Mouse (Mus musculus) thymus, adult 2 months (tissue): ENCODE results near the gene Ttc21a. TPM values are rescaled to one million over a fixed set of nuclear protein-coding genes. Genes with fewer than 3 reads are reported as not detected.

Experiments
- DNase-seq: peaks from one replicate; pipeline ENCODE4 v3.0.0; 2021
- H3K27ac ChIP-seq: fragments of 200-500 bp; 2 replicates; pipeline ENCODE4 v1.5.1; 2012; ENCODE audit warnings: low read length, control low read depth; ENCODE audit not compliant: control insufficient read depth, insufficient read depth
- H3K27me3 ChIP-seq: fragments of 200-500 bp; 2 replicates; pipeline ENCODE4 v1.6.1; 2012; ENCODE audit warnings: mild to moderate bottlenecking, low read length, moderate library complexity, mixed read lengths; ENCODE audit not compliant: control insufficient read depth, insufficient read depth
- H3K36me3 ChIP-seq: fragments of 200-500 bp; 2 replicates; pipeline ENCODE4 v1.6.1; 2012; ENCODE audit warnings: mild to moderate bottlenecking, low read length, moderate library complexity; ENCODE audit not compliant: control insufficient read depth, insufficient read depth
- H3K4me1 ChIP-seq: fragments of 200-500 bp; replicated peaks from 2 replicates; pipeline ENCODE4 v1.6.1; 2012; ENCODE audit warnings: low read length; ENCODE audit not compliant: control insufficient read depth, insufficient read depth
- H3K4me3 ChIP-seq: fragments of 200-500 bp; 2 replicates; pipeline ENCODE4 v1.5.1; 2012; ENCODE audit warnings: mild to moderate bottlenecking, low read length, control low read depth, moderate library complexity; ENCODE audit not compliant: control insufficient read depth, insufficient read depth
- CTCF ChIP-seq: fragments of 200-500 bp; IDR thresholded peaks from 2 replicates; pipeline ENCODE4 v1.5.1; 2012; ENCODE audit warnings: mild to moderate bottlenecking, control low read depth, low read length, moderate library complexity, borderline replicate concordance; ENCODE audit not compliant: control insufficient read depth, poor library complexity, insufficient read depth; ENCODE audit errors: extremely low read depth
- POLR2A ChIP-seq: fragments of 200-500 bp; IDR thresholded peaks from 2 replicates; pipeline ENCODE4 v1.6.1; 2012; ENCODE audit warnings: mild to moderate bottlenecking, low read length, control low read depth, moderate library complexity; ENCODE audit not compliant: control insufficient read depth, poor library complexity, insufficient read depth; ENCODE audit errors: extremely low read depth
- WGBS: fragments of 180-500 bp; shearing (Covaris S2); methylation state at CpG from one replicate; pipeline ENCODE4 v1.1.7; 2018; 5-methylcytosine and 5-hydroxymethylcytosine counted together
- polyA plus RNA-seq: library from polyadenylated mRNA; depleted of rRNA; stranded (reverse); fragments of >200 nt; gene quantifications from 2 replicates; pipeline ENCODE4 v1.2.3, GENCODE M21; 2012

Ttc21a gene
- polyA plus RNA-seq, 1 experiment, result 0.18 TPM

DNA sequence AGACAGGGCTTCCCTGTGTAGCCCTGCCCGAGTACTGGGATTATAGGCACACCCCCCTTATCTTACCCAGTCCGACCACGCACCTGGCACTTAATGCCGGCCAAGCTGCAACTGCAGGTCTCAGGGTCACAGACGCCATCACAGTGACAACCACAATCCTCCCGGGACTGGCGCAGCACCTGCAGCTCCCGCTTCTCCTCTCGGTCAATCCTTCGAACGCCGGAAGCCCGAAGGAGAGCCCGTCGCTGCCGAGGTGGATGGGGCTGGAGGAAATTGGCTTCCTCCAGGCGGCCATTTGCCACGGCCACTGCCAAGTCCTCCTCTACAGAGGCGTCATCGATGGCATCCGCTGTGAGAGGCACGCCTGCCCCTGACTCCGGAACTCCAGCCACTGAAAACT lies 35.9 kb downstream of the Ttc21a start:
- no peak for DNase-seq
- 97% methylated on average over 23 of the region's 23 CpGs for WGBS
- H3K4me3 ChIP-seq, result no peak overlapping the region
- H3K36me3 ChIP-seq, result peaks cover 46% of the 10 kb centered on the region
- peaks cover 20% of the 10 kb centered on the region for H3K4me1 ChIP-seq
- TF ChIP-seq CTCF, result no peak
- TF ChIP-seq POLR2A, result no peak
- H3K27ac ChIP-seq, result no peak overlapping the region
- no peaks in the 10 kb centered on the region for H3K27me3 ChIP-seq

DNA sequence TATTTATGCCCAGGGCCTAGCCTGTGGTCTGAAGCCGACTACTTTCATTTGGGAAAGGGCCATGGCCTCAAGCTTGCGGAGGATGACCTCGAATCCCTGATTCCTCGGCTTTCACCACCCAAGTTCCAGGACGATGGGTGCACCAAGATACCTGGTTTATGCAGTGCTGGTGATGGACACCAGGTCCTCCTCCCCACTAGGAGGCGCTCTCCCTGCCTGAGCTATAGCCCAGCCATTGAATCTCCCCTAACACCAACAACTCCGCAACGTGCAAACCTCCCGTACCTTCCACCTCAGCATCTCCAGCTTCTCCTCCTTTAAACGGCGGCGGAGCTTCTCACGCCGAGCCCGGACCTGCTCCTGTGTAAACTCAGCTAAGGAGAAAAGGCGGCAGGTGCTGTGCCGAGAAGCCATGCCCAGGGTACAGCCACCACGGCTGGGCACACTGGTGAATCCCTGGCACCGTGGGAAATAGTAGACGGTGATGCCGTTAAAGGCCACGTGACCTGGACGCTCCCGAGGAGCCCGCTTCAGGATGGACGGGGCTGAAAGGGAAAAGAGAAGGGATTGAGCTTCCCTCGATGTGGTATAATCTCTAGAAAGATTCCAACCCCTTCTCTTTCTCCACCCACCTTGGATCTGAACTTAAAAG lies 36.6 kb downstream of the Ttc21a start:
- peaks cover 46% of the 10 kb centered on the region for H3K36me3 ChIP-seq
- TF ChIP-seq CTCF, result peak; percentile 69; the same call in 1 of the 2 replicates
- TF ChIP-seq POLR2A, result no peak
- no peak overlapping the region for H3K27ac ChIP-seq
- peak; percentile 41 for DNase-seq
- H3K4me3 ChIP-seq, result no peak overlapping the region
- H3K4me1 ChIP-seq, result peaks cover 27% of the 10 kb centered on the region
- H3K27me3 ChIP-seq, result no peaks in the 10 kb centered on the region
- WGBS, result 97% methylated on average over 27 of the region's 27 CpGs

DNA sequence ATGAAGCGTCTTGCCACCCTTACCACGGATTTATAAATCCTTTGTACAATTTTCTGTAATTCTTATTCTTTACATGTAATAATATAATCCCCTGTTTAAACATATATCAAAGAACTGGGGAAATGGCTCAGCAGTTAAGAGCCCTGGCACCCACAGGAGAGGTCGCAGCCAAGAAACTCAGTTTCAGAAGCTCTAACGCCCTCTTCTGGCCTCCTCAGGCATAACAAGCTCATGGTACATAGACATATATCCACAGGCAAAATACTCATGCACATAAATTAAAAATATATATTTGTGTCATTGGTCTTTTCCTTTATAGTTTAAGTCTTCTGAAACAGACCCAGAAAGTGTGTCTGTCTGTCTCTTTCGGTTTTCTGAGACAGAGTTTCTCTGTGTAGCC lies 37.2 kb downstream of the Ttc21a start:
- Histone ChIP-seq H3K36me3 (peaks cover 46% of the 10 kb centered on the region), H3K4me3 (no peak overlapping the region), H3K27me3 (no peaks in the 10 kb centered on the region), H3K4me1 (peaks cover 33% of the 10 kb centered on the region), H3K27ac (no peak overlapping the region)
- WGBS, result 88% methylated on average over 5 of the region's 5 CpGs
- no peak for TF ChIP-seq POLR2A
- TF ChIP-seq CTCF, result no peak
- no peak for DNase-seq

DNA sequence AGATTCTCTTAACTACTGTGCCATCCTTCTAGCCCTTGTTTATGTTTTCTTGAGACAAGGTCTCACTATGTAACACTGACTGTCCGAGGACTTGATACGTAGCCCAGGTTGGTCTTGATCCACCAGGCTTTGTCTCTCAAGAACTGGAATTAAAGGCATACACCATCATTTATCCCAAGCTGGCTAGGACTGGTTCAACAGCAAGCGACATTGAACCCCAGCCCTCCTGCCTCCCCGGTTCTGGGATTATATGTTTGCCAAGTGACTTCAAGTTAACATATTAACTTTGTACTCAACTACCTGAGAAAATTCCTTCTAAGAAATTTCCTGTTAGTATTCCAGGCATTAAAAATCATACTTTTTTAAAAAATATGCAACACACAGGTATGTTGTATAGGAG lies 37.9 kb downstream of the Ttc21a start:
- WGBS, result 97% methylated on average over 4 of the region's 4 CpGs
- Histone ChIP-seq H3K36me3 (peaks cover 46% of the 10 kb centered on the region), H3K27me3 (no peaks in the 10 kb centered on the region), H3K27ac (no peak overlapping the region), H3K4me1 (peaks cover 38% of the 10 kb centered on the region), H3K4me3 (no peak overlapping the region)
- DNase-seq, result no peak
- TF ChIP-seq CTCF, result no peak
- TF ChIP-seq POLR2A, result no peak

DNA sequence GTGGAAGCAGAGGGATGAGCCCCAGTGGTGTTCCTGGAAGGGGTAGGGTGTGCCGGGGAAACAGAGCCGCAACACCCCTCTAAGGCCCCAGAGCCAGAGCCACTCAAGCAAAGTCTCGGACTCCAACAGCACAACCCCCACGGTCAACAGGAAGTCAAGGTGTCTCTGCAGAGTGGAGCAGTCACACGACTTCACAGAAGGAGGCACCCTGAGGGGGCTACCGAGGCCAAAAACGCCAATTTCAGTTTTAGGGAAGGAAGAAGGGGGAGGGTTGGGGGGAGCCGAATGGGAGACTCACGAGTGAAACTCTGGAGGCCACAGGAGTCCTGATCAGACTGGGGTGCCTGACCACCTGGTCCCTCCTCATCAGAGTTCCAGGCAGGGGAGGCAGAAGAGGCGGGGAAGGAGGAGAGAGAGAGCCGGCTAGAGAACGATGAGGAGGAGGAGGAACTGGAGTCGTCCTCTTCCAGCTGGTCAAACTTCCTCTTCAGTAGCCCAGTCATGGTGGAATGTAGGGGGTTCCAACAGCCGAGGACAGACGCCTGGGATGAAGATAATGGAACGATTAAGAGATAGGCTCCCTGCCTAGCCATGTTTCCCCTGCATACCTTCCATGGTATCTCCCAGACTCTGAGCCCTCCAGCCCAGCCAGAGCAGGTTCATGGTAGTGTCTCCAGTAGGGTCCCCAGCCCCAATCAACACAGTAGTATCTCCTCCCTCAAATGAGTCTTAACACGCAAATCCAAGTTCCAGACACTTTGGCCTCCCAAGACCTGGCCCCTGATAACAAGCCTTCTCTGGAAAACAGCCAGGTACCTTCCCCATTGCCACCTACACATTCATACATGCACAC lies 39.5 kb downstream of the Ttc21a start:
- peaks cover 41% of the 10 kb centered on the region for H3K4me1 ChIP-seq
- TF ChIP-seq CTCF (no peak), POLR2A (no peak)
- peak; percentile 49 for DNase-seq
- no peaks in the 10 kb centered on the region for H3K27me3 ChIP-seq
- peak overlapping the region; percentile 57 for H3K4me3 ChIP-seq
- WGBS, result 4% methylated on average over 17 of the region's 17 CpGs
- H3K27ac ChIP-seq, result peak overlapping the region; percentile 93
- H3K36me3 ChIP-seq, result peaks cover 38% of the 10 kb centered on the region

DNA sequence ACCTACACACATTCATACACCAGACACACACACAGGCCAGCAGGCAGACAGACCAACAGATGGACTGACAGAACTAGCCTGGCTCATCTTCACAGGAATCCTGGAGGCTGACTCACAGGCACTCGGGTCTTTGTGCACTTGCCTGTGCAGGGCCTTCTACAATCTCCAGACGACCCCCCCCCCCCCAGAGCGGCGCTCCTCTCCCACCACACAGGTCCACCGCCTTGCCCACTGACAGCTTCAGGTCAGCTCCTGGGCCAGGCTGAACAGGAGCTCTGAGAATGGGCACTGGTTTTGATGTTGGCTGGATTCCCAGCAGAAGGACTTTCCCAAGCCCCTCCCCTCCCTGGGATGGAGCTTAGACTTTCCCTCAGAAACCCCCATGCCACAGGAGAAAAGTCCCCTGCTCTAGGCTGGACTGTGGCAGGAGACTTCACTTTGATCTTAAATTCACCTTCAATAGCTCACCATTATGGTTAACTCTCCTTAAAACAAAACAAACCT lies 40.2 kb downstream of the Ttc21a start:
- H3K4me3 ChIP-seq, result peak overlapping the region; percentile 57
- 7% methylated on average over 5 of the region's 5 CpGs for WGBS
- peak overlapping the region; percentile 93 for H3K27ac ChIP-seq
- peaks cover 32% of the 10 kb centered on the region for H3K36me3 ChIP-seq
- no peak for DNase-seq
- no peaks in the 10 kb centered on the region for H3K27me3 ChIP-seq
- H3K4me1 ChIP-seq, result peaks cover 41% of the 10 kb centered on the region
- TF ChIP-seq POLR2A (no peak), CTCF (no peak)
